Mouse (Mus musculus) liver, adult 2 months (tissue): ENCODE data around the gene Palld. TPM values are rescaled to one million over a fixed set of nuclear protein-coding genes. Genes with fewer than 3 reads are reported as not detected.

Source experiments
- DNase-seq: peaks from one replicate; pipeline ENCODE4 v3.0.0-alpha.2; 2011; ENCODE audit warnings: low read depth, low spot score; ENCODE audit errors: extremely low read depth
- H3K27ac ChIP-seq: fragments of 200-500 bp; replicated peaks from 2 replicates; pipeline ENCODE4 v1.5.1; 2012; ENCODE audit warnings: low read depth, mild to moderate bottlenecking, control low read depth, inconsistent platforms, low read length; ENCODE audit not compliant: insufficient read depth
- H3K27me3 ChIP-seq: fragments of 200-500 bp; 2 replicates; pipeline ENCODE4 v1.6.1; 2012; ENCODE audit warnings: mild to moderate bottlenecking, moderate library complexity, low read length, inconsistent platforms; ENCODE audit not compliant: control insufficient read depth, insufficient read depth
- H3K36me3 ChIP-seq: fragments of 200-500 bp; 2 replicates; pipeline ENCODE4 v1.6.1; 2012; ENCODE audit warnings: low read length, inconsistent platforms; ENCODE audit not compliant: control insufficient read depth, insufficient read depth
- H3K4me1 ChIP-seq: fragments of 200-500 bp; 2 replicates; pipeline ENCODE4 v1.6.1; 2011; ENCODE audit warnings: low read length; ENCODE audit not compliant: control insufficient read depth, insufficient read depth
- H3K4me3 ChIP-seq: fragments of 200-500 bp; 2 replicates; pipeline ENCODE4 v1.5.1; 2011; ENCODE audit warnings: low read depth, mild to moderate bottlenecking, control low read depth, low read length, moderate library complexity; ENCODE audit not compliant: insufficient read depth
- H3K79me2 ChIP-seq: fragments of 200-500 bp; 2 replicates; pipeline ENCODE4 v1.6.1; 2012; ENCODE audit warnings: inconsistent platforms, mild to moderate bottlenecking, low read length, moderate library complexity; ENCODE audit not compliant: control insufficient read depth, insufficient read depth
- H3K9ac ChIP-seq: fragments of 200-500 bp; 2 replicates; pipeline ENCODE4 v1.6.1; 2012; ENCODE audit warnings: low read depth, mild to moderate bottlenecking, control low read depth, inconsistent platforms, low read length
- CTCF ChIP-seq: fragments of 200-500 bp; IDR thresholded peaks from 2 replicates; pipeline ENCODE4 v1.5.1; 2011; ENCODE audit warnings: low read depth, low read length, control low read depth
- POLR2A ChIP-seq: fragments of 200-500 bp; IDR thresholded peaks from 2 replicates; pipeline ENCODE4 v1.6.1; 2011; ENCODE audit warnings: low read length, control low read depth; ENCODE audit not compliant: insufficient read depth; ENCODE audit errors: extremely low read depth
- WGBS: fragments of 180-500 bp; shearing (Covaris S2); methylation state at CpG from one replicate; pipeline ENCODE4 v1.1.7; 2018; 5-methylcytosine and 5-hydroxymethylcytosine counted together
- polyA plus RNA-seq: library from polyadenylated mRNA; depleted of rRNA; stranded (reverse); fragments of >200 nt; gene quantifications from 2 replicates; pipeline ENCODE4 v1.2.3, GENCODE M21; 2012
- total RNA-seq: library from RNA; depleted of rRNA; stranded (reverse); fragments of >200 nt; gene quantifications from 2 replicates; pipeline ENCODE4 v1.2.3, GENCODE M21; 2014

The Palld gene
- total and polyA plus RNA-seq, 2 experiments = 10.1 to 17.8 TPM

DNA sequence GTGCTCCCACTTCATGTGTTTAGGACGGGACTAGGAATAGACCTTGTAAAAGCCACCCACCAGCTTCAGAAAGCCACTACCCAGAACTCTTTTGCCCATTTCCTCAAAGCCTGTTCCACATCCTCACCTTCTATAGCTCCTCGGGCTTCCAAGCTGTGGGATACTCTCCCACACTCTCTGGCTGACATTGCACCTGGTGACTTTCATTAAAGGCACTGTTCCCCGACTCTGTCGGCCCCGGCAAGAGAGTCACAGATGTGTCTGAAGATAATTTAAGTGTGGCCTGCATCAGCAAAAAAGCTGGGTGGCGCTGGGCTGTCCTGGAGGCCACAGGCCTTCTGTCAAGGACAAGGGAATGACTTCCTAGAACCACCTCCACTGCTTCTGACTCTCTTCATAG lies 350.3 kb downstream of the Palld start:
- WGBS = 85% methylated on average over 6 of the region's 6 CpGs
- Histone ChIP-seq H3K79me2 (peaks cover 31% of the 10 kb centered on the region), H3K27me3 (no peaks in the 10 kb centered on the region), H3K27ac (no peak overlapping the region), H3K9ac (no peak overlapping the region), H3K4me3 (no peak overlapping the region), H3K36me3 (peaks cover 32% of the 10 kb centered on the region), H3K4me1 (peaks cover 10% of the 10 kb centered on the region)
- no peak for DNase-seq
- TF ChIP-seq CTCF (no peak), POLR2A (no peak)

DNA sequence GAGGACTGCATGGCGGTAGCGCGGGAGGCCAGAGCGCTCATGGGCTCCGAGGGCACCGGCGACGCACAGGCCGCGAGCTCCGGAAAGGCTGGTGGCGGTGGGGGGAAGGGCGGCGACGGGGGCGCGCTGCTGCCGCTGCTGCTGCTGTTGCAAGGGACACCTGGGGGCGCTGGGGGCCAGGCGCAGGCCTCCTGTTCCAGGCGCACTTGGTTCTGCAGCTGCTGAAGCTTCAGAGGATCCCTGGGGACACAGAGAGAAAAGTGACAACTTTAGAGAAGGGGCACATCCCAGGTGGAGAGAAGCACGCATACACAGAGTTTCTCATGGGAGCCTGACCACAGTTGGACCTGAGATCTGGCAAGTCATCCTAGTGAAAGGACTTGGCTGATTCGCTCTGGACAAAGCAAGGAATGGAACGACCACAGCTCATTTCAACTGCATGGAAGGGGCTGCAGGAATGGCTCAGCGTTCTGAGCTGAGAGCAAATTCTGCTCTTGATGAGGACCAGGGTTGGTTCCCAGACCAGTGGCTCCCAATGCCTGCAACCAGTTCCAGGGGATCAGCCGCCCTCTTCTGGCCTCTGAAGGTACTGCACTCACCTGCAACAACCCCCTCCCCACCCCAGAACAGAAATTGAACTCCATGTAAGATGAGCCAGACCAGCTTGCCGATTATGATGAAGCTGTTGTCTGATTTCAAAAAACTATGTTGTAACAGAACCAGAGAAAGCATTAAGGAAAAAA lies 352.3 kb downstream of the Palld start:
- TF ChIP-seq POLR2A (no peak), CTCF (peak; percentile 73)
- no peak for DNase-seq
- 86% methylated on average over 27 of the region's 27 CpGs for WGBS

DNA sequence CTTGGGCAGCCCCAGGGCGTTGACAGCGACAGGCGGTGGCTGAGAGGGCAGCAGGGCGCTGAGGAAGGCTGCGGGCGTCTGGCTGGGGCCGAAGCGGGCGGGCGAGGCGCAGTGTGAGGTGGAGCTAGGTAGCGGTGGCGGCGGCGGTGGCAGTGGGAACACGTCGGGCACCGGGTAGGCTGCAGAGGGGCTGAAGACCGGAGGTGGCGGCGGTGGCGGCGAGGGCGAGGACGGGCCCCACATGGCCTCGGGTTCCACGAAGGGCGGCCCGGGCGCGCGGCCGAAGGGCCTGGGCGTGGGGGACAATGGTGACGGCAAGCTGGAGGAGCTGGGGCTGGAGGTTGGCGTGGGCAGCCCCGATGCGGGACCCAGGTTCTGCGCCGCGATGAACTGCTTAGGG lies 352.9 kb downstream of the Palld start:
- Histone ChIP-seq H3K4me3 (no peak overlapping the region), H3K79me2 (peaks cover 16% of the 10 kb centered on the region), H3K9ac (no peak overlapping the region), H3K27me3 (no peaks in the 10 kb centered on the region), H3K27ac (no peak overlapping the region), H3K36me3 (peaks cover 37% of the 10 kb centered on the region), H3K4me1 (no peaks in the 10 kb centered on the region)
- TF ChIP-seq POLR2A = no peak
- 92% methylated on average over 41 of the region's 41 CpGs for WGBS
- DNase-seq = no peak

More for the DNA sequence above, 352.3 kb downstream of the Palld start:
- no peak overlapping the region for H3K27ac ChIP-seq
- no peaks in the 10 kb centered on the region for H3K4me1 ChIP-seq
- no peak overlapping the region for H3K9ac ChIP-seq
- H3K4me3 ChIP-seq = no peak overlapping the region
- H3K36me3 ChIP-seq = peaks cover 36% of the 10 kb centered on the region
- no peaks in the 10 kb centered on the region for H3K27me3 ChIP-seq
- H3K79me2 ChIP-seq = peaks cover 17% of the 10 kb centered on the region

DNA sequence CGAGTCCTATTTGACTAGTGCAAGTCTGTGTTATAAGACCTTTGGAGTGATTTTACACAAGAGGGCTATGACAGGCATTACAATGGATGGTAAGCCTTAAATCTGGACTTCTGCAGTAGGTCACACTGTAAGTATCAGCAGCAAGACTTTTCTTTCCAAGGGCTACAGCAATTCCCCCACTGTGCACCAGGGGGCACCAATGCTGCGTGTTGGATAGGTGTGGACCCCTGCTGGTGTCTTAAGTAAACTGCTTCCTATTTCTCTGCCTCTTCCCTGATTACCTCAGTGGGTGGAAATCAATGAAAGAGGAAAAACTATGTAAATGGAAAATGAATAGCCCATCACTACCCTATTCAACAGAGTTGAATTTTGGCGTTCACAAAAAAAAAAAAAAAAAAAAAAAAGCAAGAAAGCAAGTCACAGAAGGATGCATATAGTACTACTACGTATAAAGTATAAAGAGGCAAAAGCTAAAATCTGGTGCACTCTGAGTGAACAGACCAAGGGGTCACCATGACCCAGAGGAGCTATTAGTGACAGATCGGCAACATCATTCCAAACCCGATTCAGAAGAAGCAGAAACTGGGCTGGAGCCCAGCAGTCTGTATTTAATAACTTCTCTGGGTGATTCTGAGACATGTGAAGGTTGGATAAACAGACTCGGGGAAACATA lies 362.5 kb downstream of the Palld start:
- no peak overlapping the region; the same call in 1 of the 2 replicates for H3K4me3 ChIP-seq
- DNase-seq = peak; percentile 69
- no peaks in the 10 kb centered on the region; the same call in 1 of the 2 replicates for H3K4me1 ChIP-seq
- H3K27me3 ChIP-seq = no peaks in the 10 kb centered on the region
- peaks cover 48% of the 10 kb centered on the region; the same call in 1 of the 2 replicates for H3K36me3 ChIP-seq
- 48% methylated on average over 7 of the region's 7 CpGs for WGBS
- H3K27ac ChIP-seq = no peak overlapping the region
- no peak overlapping the region for H3K9ac ChIP-seq
- TF ChIP-seq POLR2A (no peak), CTCF (peak; percentile 100)
- H3K79me2 ChIP-seq = peaks cover 12% of the 10 kb centered on the region; the same call in 1 of the 2 replicates

DNA sequence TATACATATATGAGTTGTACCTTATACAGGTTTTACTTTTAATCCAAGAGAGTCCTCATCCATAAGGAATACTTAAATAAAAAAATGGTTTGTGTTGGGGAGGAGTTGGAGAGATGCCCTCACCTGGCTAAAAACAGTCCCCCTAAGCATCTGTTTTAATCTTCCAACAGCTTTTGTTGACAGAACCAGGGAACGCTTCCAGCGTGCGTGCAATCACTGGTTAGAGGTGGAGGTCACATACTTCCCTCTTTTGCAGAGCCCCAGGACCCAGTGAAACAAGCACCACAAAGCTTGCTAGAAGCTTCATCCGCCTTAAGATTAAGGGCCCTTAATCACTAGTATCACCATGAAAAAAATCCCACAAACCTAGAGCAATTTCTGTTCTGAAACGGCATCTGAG lies 365.0 kb downstream of the Palld start:
- Histone ChIP-seq H3K27ac (no peak overlapping the region), H3K4me1 (no peaks in the 10 kb centered on the region; the same call in 1 of the 2 replicates), H3K4me3 (no peak overlapping the region), H3K9ac (no peak overlapping the region), H3K36me3 (peaks cover 50% of the 10 kb centered on the region), H3K27me3 (no peaks in the 10 kb centered on the region), H3K79me2 (peaks cover 2% of the 10 kb centered on the region; the same call in 1 of the 2 replicates)
- TF ChIP-seq POLR2A (no peak), CTCF (no peak)
- DNase-seq = peak; percentile 35
- 44% methylated on average over 5 of the region's 5 CpGs for WGBS

DNA sequence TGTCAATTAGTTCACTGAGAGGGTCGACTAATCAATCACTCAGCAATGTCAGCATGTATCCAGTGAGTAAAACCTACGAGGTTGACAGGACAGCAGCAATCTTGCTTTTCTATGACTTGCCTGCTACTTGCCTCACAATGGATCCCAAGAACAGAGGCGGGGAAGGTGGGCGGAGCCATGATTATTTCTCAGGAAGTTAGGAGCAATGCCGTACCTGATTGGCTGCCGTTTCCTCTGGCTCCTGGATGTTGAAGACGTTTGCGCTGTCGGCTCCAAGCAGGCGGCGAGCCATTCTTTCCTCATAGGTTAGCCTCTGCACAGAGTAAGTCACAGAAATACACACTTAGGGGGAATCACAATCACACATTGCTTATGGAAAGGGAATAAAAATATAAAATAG lies 367.0 kb downstream of the Palld start:
- no peak overlapping the region for H3K4me3 ChIP-seq
- H3K27me3 ChIP-seq = no peaks in the 10 kb centered on the region
- no peak overlapping the region for H3K9ac ChIP-seq
- peaks cover 63% of the 10 kb centered on the region for H3K36me3 ChIP-seq
- H3K4me1 ChIP-seq = no peaks in the 10 kb centered on the region
- DNase-seq = no peak
- H3K27ac ChIP-seq = no peak overlapping the region
- 92% methylated on average over 11 of the region's 11 CpGs for WGBS
- H3K79me2 ChIP-seq = no peaks in the 10 kb centered on the region
- TF ChIP-seq POLR2A (no peak), CTCF (no peak)
